Mouse (Mus musculus) thymus, adult 2 months (tissue): ENCODE results near the gene Tsr1.

Experiments used
- CTCF ChIP-seq: fragments of 200-500 bp; IDR thresholded peaks from 2 replicates; pipeline ENCODE4 v1.5.1; 2012; ENCODE audit warnings: mild to moderate bottlenecking, control low read depth, low read length, moderate library complexity, borderline replicate concordance; ENCODE audit not compliant: control insufficient read depth, poor library complexity, insufficient read depth; ENCODE audit errors: extremely low read depth
- POLR2A ChIP-seq: fragments of 200-500 bp; IDR thresholded peaks from 2 replicates; pipeline ENCODE4 v1.6.1; 2012; ENCODE audit warnings: mild to moderate bottlenecking, low read length, control low read depth, moderate library complexity; ENCODE audit not compliant: control insufficient read depth, poor library complexity, insufficient read depth; ENCODE audit errors: extremely low read depth

- TF ChIP-seq CTCF (no peak), POLR2A (no peak)
Observed at GRCm38 (mm10) chr11:74957600-74957999, 59.7 kb downstream of the Tsr1 start.
